Mouse (Mus musculus) bone marrow macrophage, adult 2 months (primary cell): ENCODE measurements around the gene Pten.

Experiments used
- CTCF ChIP-seq: IDR thresholded peaks from 2 replicates; pipeline ENCODE4 v1.5.1; 2012; ENCODE audit warnings: low read depth, mild to moderate bottlenecking, low read length, moderate library complexity
- POLR2A ChIP-seq: IDR thresholded peaks from 2 replicates; pipeline ENCODE4 v1.6.1; 2012; ENCODE audit warnings: mild to moderate bottlenecking, low read depth, low read length, borderline replicate concordance

DNA sequence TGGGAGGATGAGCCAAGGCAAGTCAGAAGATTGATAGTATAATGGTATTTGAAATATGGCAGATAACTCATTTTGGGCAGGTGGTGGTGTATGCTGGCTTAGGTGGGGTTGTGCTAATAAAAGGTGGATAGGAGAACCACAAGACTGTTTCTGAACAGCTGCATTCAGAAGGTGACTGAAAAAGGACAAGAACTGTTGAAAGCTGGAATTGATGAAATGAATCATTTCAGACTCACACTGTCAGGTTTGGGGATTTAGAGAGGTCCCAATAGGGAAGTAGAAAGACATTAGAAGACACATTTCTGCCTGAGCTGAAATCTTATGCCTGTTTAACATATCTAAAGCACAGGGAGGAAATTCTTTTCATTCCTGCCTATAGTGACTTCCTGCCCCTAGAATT is 36.6 kb downstream of the Pten start:
- TF ChIP-seq POLR2A (no peak), CTCF (no peak)
